Mouse (Mus musculus) E14TG2a.4 (cell line): ENCODE results near the gene Pla2g4b.

Experiments
- H3K27me3 ChIP-seq: 2 replicates; pipeline ENCODE4 v1.6.1; 2014; ENCODE audit warnings: low read length, control low read depth; ENCODE audit not compliant: insufficient read depth
- H3K36me3 ChIP-seq: 2 replicates; pipeline ENCODE4 v1.6.1; 2014; ENCODE audit warnings: low read length, control low read depth; ENCODE audit not compliant: insufficient read depth
- H3K4me1 ChIP-seq: replicated peaks from 2 replicates; pipeline ENCODE4 v1.6.1; 2014; ENCODE audit warnings: low read depth, low read length, control low read depth
- H3K4me3 ChIP-seq: replicated peaks from 2 replicates; pipeline ENCODE4 v1.5.1; 2014; ENCODE audit warnings: mild to moderate bottlenecking, low read length
- H3K9me3 ChIP-seq: 2 replicates; pipeline ENCODE4 v1.6.1; 2014; ENCODE audit warnings: low read length, control low read depth
- CTCF ChIP-seq: conservative IDR thresholded peaks from 2 replicates; pipeline ENCODE4 v1.5.1; 2014; ENCODE audit warnings: low read length
- NANOG ChIP-seq: IDR thresholded peaks from 2 replicates; pipeline ENCODE4 v1.6.1; 2014; ENCODE audit warnings: borderline replicate concordance, low read length, mixed read lengths
- POU5F1 ChIP-seq: IDR thresholded peaks from 2 replicates; pipeline ENCODE4 v1.6.1; 2014; ENCODE audit warnings: low read length, borderline replicate concordance

The Pla2g4b gene

GRCm38 (mm10) chr2:119995391-119996281 lies 37.6 kb upstream of the Pla2g4b start:
- Histone ChIP-seq H3K36me3 (0 out of 2 replicates have a peak, but pooled peaks cover 4% of the 10 kb centered on the region), H3K9me3 (no peaks in the 10 kb centered on the region), H3K4me1 (peaks cover 15% of the 10 kb centered on the region), H3K27me3 (no peaks in the 10 kb centered on the region), H3K4me3 (no peak overlapping the region)
- TF ChIP-seq CTCF: no peak
- no peak for TF ChIP-seq POU5F1
- no peak for TF ChIP-seq NANOG

DNA sequence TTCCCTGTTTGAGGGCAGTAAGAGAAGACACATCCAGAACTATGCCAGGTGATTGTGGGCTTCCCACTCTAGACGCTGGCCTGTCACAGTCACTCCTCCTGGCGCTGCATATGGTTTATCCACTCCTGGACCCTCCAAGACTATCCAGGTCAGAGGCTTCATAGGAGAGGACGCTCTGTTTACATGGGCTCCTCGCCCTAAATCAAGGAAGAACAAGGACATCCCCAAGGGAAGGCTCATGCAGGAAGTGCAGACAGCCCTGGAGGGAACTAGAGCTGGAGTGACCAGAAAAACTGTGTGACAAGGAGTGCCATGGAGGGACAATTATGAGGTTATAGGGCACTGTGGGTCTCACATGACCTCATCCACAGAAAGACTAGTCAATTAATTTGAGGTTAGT lies 35.9 kb upstream of the Pla2g4b start:
- no peaks in the 10 kb centered on the region for H3K9me3 ChIP-seq
- no peak overlapping the region for H3K4me3 ChIP-seq
- H3K27me3 ChIP-seq: no peaks in the 10 kb centered on the region
- TF ChIP-seq NANOG (no peak), CTCF (no peak), POU5F1 (no peak)
- peaks cover 29% of the 10 kb centered on the region for H3K4me1 ChIP-seq
- H3K36me3 ChIP-seq: 0 out of 2 replicates have a peak, but pooled peaks cover 4% of the 10 kb centered on the region

GRCm38 (mm10) chr2:119999731-120000130 lies 33.5 kb upstream of the Pla2g4b start:
- no peak for TF ChIP-seq NANOG
- TF ChIP-seq CTCF: no peak
- no peak for TF ChIP-seq POU5F1
- Histone ChIP-seq H3K27me3 (no peaks in the 10 kb centered on the region), H3K36me3 (0 out of 2 replicates have a peak, but pooled peaks cover 4% of the 10 kb centered on the region), H3K4me1 (peaks cover 29% of the 10 kb centered on the region), H3K4me3 (no peak overlapping the region), H3K9me3 (no peaks in the 10 kb centered on the region)

- H3K36me3 ChIP-seq: 0 out of 2 replicates have a peak, but pooled peaks cover 4% of the 10 kb centered on the region
- H3K27me3 ChIP-seq: no peaks in the 10 kb centered on the region
- no peaks in the 10 kb centered on the region for H3K9me3 ChIP-seq
- TF ChIP-seq NANOG (no peak), POU5F1 (no peak), CTCF (no peak)
- H3K4me3 ChIP-seq: no peak overlapping the region
- peaks cover 39% of the 10 kb centered on the region for H3K4me1 ChIP-seq
Measured at GRCm38 (mm10) chr2:120000882-120001584, 32.2 kb upstream of the Pla2g4b start.

DNA sequence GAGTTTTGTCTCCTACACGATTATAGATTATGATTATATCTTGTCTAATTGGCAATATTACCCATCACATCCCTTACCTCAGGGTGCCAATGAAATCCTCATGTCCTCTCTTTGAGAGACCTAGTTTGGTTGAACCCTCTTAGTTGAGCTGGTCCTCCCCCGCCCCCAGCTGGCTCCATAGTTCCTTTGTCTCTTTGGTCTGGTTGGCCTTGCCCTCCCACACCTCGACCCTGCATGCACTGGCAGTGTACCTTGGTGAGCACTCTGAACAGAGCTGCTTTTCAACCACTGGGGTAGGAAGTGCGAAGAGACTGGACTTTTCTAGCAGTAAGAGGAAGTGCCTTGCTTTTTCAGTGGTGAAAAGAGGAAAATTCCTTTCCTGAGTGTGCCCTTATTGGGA lies 31.3 kb upstream of the Pla2g4b start:
- no peaks in the 10 kb centered on the region for H3K27me3 ChIP-seq
- peaks cover 39% of the 10 kb centered on the region for H3K4me1 ChIP-seq
- no peak overlapping the region for H3K4me3 ChIP-seq
- H3K9me3 ChIP-seq: no peaks in the 10 kb centered on the region
- H3K36me3 ChIP-seq: 0 out of 2 replicates have a peak, but pooled peaks cover 4% of the 10 kb centered on the region
- no peak for TF ChIP-seq CTCF

DNA sequence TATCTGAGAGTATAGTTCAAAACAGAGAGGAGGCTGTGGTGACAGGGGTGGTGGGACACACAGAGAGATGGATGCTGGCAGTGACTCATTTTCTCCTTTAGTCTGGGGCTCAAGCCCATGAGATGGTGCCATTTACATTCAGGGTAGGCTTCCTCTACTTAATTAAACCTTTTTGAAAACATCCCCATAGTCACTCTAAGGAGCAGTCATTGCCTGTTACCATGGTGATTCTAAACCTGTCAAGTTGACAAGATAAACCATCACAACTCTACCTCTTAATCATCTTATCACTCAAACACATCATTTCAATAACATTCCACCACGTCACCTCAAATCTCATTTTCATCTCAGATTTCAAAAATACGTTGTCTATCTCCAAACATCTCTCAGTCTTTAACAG lies 29.2 kb upstream of the Pla2g4b start:
- peaks cover 47% of the 10 kb centered on the region for H3K4me1 ChIP-seq
- no peak for TF ChIP-seq POU5F1
- TF ChIP-seq NANOG: no peak
- no peak for TF ChIP-seq CTCF

GRCm38 (mm10) chr2:120006696-120007095 lies 26.5 kb upstream of the Pla2g4b start:
- Histone ChIP-seq H3K4me3 (no peak overlapping the region), H3K36me3 (no peaks in the 10 kb centered on the region), H3K9me3 (no peaks in the 10 kb centered on the region), H3K27me3 (no peaks in the 10 kb centered on the region), H3K4me1 (peaks cover 34% of the 10 kb centered on the region)
- TF ChIP-seq POU5F1: no peak
- TF ChIP-seq NANOG: no peak
- TF ChIP-seq CTCF: no peak

More for the DNA sequence above, 29.2 kb upstream of the Pla2g4b start:
- Histone ChIP-seq H3K27me3 (no peaks in the 10 kb centered on the region), H3K36me3 (no peaks in the 10 kb centered on the region), H3K4me3 (no peak overlapping the region), H3K9me3 (no peaks in the 10 kb centered on the region)

DNA sequence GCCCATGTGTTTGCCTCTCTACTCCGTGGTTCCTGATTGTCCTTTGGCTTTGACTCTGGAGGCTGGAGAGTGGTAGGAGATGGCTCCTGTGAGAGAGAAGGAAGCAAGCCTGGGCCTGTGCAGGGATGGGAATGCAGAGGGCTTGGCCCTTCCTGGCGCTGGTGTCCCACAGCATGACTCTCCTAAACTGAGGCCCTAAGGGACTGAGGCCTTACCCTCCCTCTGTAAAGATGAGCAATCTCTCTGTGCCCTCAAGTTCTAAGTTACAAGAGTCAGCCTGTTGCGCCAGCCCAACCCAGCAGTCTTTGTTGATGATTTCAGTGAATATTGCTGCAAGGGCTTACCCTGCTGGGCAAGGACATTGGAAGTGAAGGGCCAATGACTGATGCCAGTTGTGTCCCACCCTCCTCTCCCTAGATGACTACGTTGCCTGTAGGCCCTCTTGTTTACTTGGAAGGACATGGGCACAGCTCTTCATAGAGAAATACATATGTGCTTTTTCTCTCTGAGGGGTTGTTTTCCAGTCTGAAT lies 25.5 kb upstream of the Pla2g4b start:
- peaks cover 3% of the 10 kb centered on the region for H3K36me3 ChIP-seq
- H3K27me3 ChIP-seq: no peaks in the 10 kb centered on the region
- TF ChIP-seq CTCF: no peak
- TF ChIP-seq NANOG: no peak
- TF ChIP-seq POU5F1: no peak
- peaks cover 23% of the 10 kb centered on the region for H3K4me1 ChIP-seq
- H3K9me3 ChIP-seq: no peaks in the 10 kb centered on the region
- H3K4me3 ChIP-seq: no peak overlapping the region
